Mouse (Mus musculus): ENCODE measurements around the gene Pcsk2.

The Pcsk2 gene

GRCm38 (mm10) chr2:143646001-143646400, 100.0 kb downstream of the Pcsk2 start:
- no peak for DNase-seq (ENCODE audit: low spot score)

DNA sequence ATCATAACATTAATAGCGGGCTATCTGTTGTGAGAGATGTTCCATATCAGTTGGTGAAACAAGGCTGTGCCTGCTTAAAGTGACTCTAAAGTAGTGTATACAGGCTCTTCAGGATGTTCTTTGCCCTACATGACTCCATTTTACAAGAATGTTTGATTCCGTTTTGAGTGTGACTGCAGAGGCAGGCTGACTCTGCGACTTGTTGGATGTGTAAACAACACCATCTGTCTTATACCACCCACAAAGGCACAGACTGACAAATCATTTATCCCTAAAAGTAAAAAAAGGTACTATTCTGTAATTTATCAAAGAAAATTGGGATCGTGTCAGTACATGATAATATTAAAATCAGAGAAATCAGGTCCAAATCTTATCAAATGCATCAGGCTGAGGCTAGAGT, 108.7 kb downstream of the Pcsk2 start:
- DNase-seq (ENCODE audit: low spot score) = no peak

DNA sequence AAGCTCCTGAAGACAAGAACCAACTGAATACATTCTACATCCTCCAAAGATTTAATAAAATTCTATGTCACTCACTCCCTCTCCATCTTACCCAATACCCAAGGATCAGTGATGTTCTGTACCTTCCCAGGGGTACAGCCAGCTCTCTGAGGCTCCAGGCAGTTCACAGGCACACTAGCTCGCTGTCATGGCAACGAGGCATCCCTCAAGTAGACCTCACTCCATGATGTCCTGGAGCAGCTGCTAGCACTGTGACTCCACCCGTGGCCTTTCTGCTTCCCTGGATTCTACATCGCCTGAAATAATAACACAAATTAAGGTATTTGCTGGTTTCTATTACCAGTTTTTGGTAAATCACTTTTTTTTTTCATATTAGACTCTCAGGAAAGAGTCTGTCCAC, 111.0 kb downstream of the Pcsk2 start:
- DNase-seq (ENCODE audit: low spot score) = no peak

DNA sequence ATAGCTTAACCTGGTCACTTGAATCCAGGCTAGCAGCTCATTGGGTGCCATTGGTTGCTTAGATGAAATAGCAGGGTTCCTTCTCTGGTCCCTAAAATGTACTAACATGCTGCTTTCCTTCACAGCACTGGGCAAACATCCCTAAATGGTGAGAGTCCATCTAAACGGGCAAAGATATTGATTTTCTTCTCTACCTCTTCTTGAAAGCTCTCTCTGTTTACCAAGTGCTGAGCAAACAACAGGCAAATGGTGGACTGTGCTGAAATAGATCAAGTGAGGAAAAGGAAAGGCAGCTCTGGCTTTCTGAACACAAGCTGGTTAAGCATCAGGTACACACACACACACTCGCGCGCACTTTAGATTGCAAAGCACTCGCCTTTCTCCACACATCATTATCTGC, 120.8 kb downstream of the Pcsk2 start:
- no peak for DNase-seq (ENCODE audit: low spot score)

DNA sequence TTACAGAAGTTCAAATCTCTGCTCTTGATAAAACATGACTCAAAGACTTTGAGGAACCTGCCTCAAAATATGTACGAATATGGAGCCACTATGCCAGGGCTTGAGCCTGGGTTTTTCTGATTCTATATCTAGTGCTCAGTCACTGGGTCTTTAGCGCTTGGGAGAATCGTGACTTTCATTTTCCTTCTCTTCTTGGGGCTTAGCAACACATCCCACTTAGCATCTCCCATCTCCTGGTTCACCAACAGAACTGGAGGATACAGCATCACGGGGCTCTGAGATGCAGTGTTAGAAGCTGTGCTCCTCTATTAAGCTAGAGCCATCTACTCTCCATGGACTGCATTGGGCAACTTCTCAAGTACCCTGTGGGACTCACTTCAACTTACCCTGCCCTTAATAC, 131.9 kb downstream of the Pcsk2 start:
- no peak for DNase-seq (ENCODE audit: low spot score)

GRCm38 (mm10) chr2:143679513-143679912, 133.6 kb downstream of the Pcsk2 start:
- DNase-seq (ENCODE audit: low spot score) = no peak

GRCm38 (mm10) chr2:143681873-143682555, 136.1 kb downstream of the Pcsk2 start:
- no peak for DNase-seq (ENCODE audit: low spot score)

- DNase-seq (ENCODE audit: low spot score) = no peak
These were observed 137.6 kb downstream of the Pcsk2 start for GRCm38 (mm10) chr2:143683513-143683912.

DNA sequence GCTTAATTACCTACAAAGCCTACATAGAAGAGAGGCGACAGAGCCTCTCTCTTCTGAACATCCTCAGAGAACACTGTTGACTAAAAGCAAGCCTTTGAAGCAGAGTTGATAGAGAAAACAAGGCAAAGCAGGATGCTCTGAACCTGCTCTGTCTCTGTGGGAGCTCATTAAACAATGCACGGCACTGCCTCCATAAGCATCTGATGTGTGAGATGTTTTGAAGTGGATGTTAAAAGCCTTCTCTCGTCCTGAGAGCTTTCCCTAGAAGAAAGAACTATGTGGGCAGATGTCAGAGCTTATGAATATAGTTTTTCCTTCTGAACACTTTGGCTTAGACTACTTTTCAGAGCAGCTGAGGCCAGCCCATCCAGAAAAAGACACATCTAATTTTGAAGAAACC, 145.3 kb downstream of the Pcsk2 start:
- DNase-seq (ENCODE audit: low spot score) = no peak

DNA sequence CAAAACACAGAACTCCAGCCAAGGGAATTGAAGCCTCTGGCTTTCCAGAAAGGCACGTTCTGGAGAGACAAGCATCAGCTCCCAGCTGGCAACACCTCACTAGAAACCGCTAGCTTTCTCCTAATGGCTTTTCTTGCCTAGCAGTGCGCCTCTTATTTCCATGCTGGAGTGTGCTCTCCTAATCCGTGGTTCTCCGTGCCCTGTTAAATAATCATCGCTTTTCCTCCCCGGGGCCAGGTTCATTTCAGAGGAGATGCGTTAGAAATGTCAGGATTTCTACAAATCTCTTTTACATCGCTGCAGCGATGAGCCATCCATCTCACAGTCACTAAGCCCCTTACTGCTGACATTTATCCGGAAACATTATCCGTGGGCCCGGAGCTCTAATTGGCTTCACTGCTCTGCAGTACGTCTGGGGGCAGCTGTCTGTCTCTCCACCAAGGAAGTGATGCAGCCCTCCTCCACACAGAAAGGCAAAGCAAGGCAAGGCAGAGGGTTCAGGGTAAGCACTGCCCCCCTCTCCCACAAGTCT, 150.1 kb downstream of the Pcsk2 start:
- DNase-seq (ENCODE audit: low spot score) = no peak

- DNase-seq (ENCODE audit: low spot score) = no peak
These were observed 150.7 kb downstream of the Pcsk2 start for GRCm38 (mm10) chr2:143696704-143697103.

DNA sequence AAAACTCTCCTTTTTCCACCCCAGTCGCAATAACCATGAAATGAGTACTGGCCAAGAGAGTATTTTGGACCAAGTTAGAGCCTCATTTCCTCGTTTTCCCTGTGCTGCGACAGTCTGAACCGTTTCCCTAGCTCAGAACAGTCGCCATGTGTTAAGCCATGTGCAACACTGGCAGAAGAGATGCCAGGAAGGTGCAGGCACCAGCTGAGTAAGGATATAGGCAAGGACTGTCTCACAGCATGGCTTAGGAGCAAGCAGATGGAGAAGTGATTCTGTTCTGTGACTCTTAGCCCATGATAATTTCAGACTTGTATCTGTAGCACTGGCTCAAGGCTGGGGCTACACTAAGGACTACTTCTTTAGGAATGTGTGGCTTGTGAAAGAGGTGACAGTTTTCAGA, 155.2 kb downstream of the Pcsk2 start:
- no peak for DNase-seq (ENCODE audit: low spot score)

DNA sequence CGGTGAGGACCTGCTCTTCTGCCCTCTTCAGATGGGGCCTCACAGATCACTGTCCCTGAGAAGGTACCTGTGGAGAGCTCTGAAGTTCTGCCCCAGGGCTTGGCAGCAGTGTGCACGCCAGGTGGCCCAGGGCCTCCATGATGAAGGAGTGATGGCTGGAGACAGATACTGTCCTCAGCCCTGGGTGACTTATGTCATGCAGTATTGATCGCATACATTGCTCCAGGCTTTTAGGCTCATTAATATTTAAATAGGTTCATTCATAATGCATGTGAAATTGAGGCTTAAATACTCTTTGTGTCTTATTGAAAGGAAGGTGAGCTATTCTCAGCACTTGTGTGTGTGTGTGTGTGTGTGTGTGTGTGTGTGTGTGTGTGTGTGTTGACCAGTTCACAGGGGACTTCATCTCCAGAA, 157.0 kb downstream of the Pcsk2 start:
- DNase-seq (ENCODE audit: low spot score) = no peak

- DNase-seq (ENCODE audit: low spot score) = no peak
These were observed 162.2 kb downstream of the Pcsk2 start for GRCm38 (mm10) chr2:143708205-143708604.

- DNase-seq (ENCODE audit: low spot score) = no peak
These were observed 163.3 kb downstream of the Pcsk2 start for GRCm38 (mm10) chr2:143709249-143709648.

DNA sequence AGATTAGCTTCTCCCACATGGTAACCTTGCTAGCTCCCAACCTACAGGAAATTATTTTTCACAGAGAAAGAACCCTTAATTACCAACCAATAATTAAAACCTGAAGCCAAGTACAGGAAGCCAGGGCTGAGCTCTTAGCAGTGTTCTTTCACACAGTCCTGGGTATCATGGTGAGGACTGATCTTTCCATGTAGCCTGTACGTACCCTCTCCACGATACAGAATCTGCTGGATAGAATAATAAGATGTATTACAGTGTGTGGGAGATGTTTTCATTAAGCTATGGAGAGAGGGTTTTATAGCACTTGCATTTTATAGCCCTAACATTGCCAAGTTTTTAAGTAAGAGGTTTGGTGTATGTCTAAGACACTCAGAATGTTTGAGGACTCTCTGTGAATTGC, 164.0 kb downstream of the Pcsk2 start:
- DNase-seq (ENCODE audit: low spot score) = no peak

- no peak for DNase-seq (ENCODE audit: low spot score)
These were observed 165.9 kb downstream of the Pcsk2 start for GRCm38 (mm10) chr2:143711886-143712285.

DNA sequence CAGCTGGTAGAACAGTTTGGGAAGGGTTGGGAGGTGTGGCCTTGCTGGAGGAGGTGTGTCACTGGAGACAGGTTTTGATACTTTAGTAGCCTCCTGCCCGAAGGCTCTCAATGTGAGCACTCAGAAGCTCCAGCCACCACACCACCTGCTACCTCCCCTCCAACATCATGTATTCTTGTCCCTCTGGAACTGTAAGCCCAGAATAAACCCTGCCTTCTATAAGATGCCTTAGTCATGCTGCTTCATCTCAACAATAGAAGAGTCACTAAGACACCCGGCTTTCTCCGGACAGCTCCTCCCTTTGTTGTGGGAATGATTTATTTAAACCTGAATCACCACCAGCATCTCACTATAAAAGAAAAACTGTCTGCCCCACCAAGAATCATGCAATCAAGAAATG, 166.9 kb downstream of the Pcsk2 start:
- DNase-seq (ENCODE audit: low spot score) = no peak

- DNase-seq (ENCODE audit: low spot score) = no peak
These were observed 167.9 kb downstream of the Pcsk2 start for GRCm38 (mm10) chr2:143713902-143714301.

- no peak for DNase-seq (ENCODE audit: low spot score)
These were observed 169.2 kb downstream of the Pcsk2 start for GRCm38 (mm10) chr2:143715110-143715509.

DNA sequence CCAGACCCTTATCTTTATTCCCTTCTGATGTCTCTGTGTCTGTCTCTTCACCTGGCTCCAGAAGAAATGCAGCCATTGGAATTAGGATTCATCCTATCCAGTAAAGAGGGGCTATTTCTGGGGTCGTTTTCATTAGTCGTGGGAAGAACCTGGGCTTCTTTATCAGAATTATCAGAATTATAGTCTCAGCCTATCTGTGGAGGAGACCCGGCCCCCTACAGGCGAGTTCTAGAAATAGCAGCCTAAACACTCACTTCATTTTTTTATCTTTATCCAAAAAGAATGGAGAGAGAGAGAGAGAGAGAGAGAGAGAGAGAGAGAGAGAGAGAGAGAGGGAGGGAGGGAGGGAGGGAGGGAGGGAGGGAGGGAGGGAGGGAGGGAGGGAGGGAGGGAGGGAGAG, 177.3 kb downstream of the Pcsk2 start:
- no peak for DNase-seq (ENCODE audit: low spot score)

GRCm38 (mm10) chr2:143724101-143724500, 178.1 kb downstream of the Pcsk2 start:
- DNase-seq (ENCODE audit: low spot score) = no peak

- DNase-seq (ENCODE audit: low spot score) = no peak
These were observed 178.8 kb downstream of the Pcsk2 start for GRCm38 (mm10) chr2:143724720-143725119.

GRCm38 (mm10) chr2:143732501-143732900, 186.5 kb downstream of the Pcsk2 start:
- DNase-seq (ENCODE audit: low spot score) = no peak

Measured in testis, postnatal 10 days (tissue).